Mouse (Mus musculus): ENCODE results near the gene Ikzf5.
A peak's percentile ranks its signal among the peaks of the same experiment; 100 is the strongest.
"Not testable (repeated sequence)": the region's sequence is repeated elsewhere in the genome, so short reads cannot be mapped to it uniquely, and the experiment has no call there.

The Ikzf5 gene

DNA sequence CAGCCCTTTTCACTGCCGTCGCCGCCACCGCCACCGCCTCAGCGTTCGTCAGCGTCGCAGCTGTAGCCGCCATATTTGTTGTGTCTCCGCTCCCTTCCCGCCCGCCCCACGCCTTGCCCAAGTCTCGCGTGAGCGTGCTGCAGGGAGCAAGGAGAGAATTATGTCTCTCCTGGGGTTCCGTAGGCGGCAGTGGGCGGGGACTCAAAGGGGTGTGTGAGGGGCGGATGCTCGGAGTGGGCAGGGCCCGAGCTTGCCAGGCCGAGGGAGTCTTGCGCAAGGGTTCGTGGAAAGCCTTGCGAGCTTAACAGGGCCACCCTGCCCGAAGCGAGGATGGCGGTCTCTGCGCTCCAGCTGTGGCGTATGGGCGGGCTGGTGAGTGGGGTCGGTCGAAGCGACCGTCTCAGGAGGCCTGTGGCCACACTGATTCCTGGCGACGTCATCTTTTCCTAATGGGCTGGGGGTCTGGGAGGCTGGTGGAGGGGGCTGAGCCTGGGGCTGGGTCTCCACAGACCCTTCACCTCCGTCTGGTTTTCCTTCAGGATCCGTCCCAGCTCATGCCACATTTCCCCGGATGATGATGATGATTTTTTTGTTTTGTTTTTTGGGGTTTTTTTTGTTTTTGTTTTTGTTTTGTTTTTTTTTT lies at the start of gene Ikzf5, which contains the start of gene Acadsb:
Gene Ikzf5, minus strand, starts transcription at position 106 of the 643 bp plus-strand sequence.
Gene Acadsb, plus strand, starts transcription at position 186 of the 643 bp plus-strand sequence.
- DNase-seq (ENCODE audit: low spot score) = peak; percentile 98

DNA sequence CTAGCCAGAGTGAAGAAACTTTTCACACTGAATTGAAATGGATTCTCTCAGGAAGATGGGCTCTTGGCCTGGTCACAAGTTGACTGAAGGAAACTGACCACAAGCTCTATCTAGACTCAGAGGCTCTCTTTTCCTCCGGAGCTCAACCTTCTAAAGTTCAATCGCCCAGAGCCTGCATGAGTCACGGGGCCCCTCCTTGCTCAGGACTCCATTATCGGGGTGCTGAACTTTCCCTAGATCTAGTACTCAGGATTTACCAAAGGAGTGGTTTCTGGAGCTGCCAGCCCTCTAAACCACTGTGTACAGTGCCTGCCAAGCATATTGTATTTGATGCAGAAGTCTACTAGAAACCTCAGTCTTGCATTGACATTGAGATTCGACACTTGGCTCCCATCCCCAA lies 46.4 kb upstream of the Ikzf5 start:
- DNase-seq (ENCODE audit: low spot score) = no peak

DNA sequence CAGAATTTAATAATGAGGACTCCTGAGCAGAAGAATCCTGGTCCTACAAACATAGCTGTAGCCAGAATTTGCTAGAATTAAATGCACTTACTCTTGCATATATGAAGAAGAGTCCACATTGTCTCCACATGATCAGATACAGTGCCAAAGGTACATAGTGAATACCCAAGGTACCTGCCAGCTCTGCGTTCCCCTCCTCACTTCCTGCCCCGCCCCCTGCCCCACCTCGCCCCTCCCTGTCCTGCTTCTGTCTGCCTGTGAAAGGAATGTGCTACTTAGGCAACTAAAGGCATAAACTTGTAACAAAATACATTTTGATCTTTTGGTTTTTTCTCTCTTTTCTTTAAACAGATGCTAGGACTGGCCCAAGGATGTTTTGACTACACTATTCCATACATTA lies 26.7 kb upstream of the Ikzf5 start:
- DNase-seq (ENCODE audit: low spot score) = no peak

DNA sequence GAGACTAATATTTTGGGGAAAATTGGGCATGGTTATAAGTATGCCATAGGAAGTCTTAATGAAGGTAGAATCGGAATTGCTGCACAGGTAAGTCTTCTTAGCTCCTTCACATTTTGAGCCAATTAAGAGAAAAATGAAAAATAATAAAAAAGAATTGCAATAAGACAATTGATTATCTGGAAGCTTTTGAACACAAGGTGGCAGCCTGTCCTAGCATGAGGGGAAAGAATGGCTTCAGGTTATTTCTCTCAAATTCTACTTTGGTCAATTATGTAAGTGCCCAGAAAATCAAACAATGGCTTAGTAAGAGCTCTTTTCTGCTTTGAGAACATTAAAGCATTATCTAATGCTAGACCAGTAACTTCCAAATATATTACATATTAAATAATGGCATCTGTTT lies 24.0 kb upstream of the Ikzf5 start:
- DNase-seq (ENCODE audit: low spot score) = no peak

DNA sequence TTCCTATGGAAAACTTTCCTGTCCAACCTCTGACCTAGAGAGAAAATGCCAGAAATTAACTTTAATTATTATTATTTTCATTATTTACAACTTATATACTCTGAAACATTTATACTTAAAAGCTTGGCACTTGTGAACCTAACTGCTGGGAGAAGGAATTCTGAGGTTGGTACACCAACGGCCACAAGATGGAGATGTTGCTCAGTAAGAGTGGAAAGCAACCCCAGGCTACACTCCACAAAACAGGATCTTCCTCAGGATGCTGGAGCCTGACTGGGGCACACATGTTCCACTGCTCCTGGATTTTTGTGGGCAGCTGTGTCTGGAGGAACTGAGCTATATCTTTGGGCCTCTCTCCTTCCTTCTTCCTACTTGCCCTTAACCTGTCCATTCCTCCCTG lies 21.9 kb upstream of the Ikzf5 start:
- peak; percentile 62 for DNase-seq (ENCODE audit: low spot score)

DNA sequence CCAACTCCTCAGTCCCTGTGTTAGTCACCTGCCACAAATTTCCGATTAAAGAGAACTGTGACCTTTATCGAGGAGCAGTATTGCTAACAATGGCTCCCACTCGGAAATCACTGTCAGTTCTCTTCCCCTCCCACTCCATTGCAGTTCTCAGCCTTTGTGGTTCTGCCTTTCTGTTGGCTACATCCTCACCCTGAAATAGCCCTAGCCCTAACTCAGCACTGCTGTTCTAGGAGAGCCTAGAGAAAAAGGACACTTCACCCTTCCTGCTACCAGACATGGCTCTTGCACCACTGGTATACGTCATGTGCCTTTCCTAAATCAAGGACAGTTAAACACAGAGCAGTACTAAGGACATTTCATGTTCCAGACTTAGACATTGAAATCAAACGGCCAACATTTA lies 17.0 kb upstream of the Ikzf5 start:
- DNase-seq (ENCODE audit: low spot score) = no peak

DNA sequence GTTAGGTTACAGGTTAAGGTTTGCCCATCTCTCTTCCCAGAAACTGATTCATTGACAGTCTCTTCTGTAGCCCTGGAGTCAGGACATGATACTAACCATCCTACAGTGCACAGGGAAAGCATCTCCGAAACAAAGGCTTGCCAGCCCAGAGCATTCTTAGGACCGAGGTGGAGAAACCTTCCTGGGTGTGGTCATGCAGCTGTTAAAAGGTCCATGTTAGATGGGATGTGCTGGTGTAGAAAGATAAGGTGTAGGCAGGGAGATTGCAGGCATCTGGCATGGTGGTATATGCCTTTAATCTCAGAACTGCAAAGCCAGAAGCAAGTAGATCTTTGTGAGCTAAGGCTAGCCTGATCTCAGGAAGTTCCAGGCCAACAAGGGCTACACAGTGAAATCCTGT lies 14.6 kb upstream of the Ikzf5 start:
- no peak for DNase-seq (ENCODE audit: low spot score)

DNA sequence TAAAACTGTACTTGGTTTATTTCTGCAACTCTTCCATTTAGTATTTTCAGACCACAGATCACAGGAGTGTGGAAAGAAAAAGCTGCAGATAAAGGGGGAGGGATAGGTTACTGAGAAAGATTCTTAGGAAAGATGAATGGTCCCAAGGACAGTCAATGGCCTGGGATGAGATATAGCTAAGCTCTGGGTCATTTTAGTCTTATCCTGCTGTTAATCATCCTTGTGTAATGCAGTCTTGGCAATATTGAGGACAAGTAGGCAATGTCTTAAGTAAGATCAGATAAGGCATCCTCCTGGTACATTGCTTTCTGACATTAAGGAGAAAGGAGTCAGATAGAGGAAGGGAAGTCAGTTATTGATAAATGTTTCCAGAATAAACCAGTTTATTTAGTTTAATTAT lies 7.3 kb upstream of the Ikzf5 start:
- no peak for DNase-seq (ENCODE audit: low spot score)

DNA sequence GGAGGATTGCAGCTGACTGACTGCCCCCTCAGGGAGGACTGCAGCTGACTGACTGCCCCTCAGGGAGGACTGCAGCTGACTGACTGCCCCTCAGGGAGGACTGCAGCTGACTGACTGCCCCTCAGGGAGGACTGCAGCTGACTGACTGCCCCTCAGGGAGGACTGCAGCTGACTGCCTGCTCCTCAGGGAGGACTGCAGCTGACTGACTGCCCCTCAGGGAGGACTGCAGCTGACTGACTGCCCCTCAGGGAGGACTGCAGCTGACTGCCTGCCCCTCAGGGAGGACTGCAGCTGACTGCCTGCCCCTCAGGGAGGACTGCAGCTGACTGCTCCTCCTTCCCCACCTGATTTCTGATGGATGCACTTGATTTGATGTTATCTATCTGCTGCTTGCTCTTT lies 6.4 kb upstream of the Ikzf5 start:
- DNase-seq (ENCODE audit: low spot score) = not testable (repeated sequence)

DNA sequence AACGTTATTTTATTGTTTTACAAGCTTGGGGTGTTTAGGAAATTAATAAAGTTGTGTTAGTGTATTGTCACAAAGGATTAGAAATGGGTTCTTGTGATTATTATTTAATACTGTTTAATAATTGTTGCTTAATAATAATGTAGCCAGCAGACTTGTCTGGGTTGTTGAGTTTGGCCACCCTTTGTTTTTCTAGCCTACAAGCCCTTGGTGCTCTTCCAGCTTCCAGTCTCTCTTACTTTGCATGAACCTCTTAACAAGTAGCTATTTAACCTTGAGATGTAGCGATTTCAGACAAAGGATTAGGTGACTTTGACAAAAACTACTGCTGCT lies 1.6 kb upstream of the Ikzf5 start:
- DNase-seq (ENCODE audit: low spot score) = no peak

DNA sequence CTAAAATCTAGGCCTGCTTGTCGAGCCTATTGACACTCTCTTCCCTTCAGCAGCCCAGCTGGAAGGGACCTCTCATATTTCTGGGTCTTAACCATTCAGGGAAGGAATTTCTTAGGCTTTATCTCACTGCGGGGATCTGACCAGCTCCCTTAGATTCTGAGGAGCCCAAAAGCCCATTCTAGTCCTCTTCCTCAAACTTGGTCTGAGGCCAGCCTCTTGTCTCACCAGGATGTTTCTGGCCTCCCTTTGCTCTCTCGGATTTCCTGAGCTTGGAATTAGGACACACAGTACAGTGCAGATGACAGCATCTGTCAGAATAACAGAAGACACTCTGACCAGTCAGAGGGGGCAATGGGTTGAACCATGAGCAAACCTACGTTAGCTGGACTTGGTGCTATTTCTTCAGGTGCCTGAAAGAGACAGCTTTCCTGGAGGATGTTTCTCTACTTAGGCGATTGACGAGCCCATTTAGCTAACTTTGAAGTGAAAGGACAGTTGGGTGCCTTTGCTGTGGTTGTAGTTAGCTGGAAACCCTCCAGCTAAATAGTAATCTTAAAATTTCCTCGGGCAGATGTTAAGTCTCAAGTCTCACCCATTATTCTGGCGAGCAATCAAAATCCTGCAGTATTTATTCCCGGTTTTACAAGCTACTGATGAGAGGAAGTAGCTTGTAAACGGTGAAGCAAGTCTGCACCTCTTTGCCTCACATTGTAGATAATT lies 1.1 kb upstream of the Ikzf5 start:
- peak; percentile 33 for DNase-seq (ENCODE audit: low spot score)

DNA sequence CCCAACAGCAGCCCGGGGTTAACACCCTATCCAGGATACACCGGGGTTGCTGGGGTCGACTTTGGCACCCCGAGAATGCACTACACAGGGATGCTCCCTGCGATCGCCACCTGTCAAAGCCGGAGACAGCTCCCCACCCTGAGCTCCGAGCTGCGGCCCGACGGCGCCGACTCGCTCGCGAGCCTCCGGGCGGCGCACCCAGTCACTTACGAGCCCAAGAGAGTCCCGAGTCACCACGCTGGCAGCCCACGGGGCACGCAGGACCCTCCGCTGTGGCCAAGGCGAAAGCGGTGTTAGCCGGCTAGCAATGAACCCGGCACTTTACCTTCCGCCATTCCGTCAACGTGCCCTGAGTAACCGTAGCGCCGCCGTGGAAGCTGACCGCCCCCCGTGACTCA lies 334 bp downstream of the Ikzf5 start:
- DNase-seq (ENCODE audit: low spot score) = peak; percentile 60

DNA sequence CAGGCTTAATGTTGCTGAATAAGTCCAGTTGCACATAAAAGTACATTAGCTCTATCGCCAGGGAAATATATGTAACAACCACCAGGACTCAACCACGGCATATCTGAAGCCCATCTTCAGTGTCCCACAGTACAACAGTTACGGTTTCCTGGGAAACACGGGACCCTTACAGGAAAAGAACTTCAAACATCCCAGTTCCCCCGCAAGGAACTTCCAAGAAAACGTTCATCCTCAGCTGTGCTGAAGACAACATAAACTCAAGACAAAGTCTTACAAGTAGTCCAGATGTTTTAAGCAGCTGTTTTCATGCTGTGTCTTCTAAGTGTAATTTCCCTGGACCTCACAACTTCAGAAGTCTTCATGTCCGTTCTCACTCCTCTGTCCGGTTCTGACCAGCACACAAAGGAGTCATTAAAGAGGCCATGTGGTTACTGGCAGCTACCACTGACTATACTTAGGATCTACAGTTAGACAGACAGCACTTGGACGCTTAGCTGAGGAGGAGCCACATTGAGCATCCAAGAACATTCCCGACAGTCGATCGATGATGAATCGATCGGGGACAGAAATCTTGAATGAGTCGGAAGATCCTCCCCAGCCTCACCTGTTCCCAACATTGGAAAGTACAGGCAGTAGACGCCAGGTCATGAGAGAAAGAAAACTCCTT lies 867 bp downstream of the Ikzf5 start:
- peak; percentile 49 for DNase-seq (ENCODE audit: low spot score)

DNA sequence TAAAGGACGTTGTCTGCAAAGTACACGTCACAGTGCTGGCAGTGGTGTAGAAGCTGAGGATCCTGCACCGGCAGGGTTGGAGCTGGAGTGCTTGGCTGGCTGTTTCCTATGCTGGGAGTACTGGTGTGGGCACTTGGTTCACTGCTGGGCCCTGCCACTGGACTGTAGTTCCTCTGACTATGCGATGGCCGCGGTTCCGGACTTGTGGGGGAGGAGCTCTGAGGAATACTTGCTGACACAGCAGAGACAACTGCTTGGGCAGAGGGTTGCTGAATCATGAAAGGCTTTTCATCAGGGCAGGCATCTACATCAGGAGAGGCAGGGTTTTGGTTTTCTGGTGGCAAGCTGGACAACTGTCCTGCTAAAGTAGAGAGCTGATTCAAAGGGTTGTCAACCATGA lies 18.6 kb downstream of the Ikzf5 start:
- DNase-seq (ENCODE audit: low spot score) = not testable (repeated sequence)

DNA sequence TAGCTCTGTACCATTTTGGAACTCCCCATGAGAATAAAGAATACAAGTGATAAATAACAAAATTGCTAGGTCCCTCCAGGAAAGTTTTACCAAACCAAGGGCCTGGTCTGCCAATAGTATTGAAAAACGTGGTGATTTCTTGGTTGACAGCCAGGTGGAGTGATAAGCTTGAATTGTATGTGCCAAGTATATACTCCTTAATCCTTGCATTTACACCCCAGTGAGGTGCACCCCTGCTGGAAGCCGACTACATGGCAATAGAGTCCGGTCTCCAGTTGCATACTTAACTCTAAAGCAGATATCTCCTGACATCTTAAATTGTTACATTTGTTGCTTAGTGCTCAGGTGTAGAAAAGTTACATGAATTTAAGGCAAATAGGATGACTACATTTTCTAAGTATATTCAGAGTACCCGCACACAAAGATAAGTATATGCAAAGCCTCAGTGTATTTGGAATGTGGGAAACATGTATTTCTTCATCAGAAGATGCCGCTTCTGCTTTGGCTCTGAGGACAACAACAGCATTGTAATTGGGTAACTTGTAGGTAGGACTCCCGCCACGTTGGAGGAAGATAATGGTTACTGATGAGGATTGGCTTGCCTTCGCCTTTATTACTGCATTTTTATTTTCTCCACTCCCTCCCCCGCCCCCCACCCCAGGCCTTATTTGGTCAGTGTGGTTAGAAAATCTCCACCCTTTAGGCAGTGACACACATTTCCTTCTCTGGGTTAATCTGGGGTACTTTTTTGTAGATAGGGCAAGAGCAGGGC lies 38.3 kb downstream of the Ikzf5 start:
- DNase-seq (ENCODE audit: low spot score) = peak; percentile 29

DNA sequence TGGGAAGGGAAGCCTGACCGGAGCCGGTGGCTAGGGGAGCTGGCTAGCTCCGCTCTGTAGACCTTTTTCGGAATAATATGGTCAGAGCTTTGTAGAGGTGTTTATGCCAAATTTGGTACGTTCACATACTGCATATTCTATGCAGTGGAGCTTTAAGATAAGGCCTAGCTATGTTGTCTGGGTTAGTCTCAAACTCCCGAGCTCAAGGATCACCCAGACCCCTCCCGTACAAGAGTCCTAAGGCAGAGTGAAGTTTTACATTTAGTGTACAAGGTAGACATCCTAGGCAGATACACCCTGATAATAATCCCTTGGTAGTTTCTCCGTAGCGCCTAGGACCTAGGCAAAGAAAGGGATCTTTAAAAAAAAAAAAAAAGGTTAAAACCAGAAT lies 38.9 kb downstream of the Ikzf5 start:
- peak; percentile 17 for DNase-seq (ENCODE audit: low spot score)

DNA sequence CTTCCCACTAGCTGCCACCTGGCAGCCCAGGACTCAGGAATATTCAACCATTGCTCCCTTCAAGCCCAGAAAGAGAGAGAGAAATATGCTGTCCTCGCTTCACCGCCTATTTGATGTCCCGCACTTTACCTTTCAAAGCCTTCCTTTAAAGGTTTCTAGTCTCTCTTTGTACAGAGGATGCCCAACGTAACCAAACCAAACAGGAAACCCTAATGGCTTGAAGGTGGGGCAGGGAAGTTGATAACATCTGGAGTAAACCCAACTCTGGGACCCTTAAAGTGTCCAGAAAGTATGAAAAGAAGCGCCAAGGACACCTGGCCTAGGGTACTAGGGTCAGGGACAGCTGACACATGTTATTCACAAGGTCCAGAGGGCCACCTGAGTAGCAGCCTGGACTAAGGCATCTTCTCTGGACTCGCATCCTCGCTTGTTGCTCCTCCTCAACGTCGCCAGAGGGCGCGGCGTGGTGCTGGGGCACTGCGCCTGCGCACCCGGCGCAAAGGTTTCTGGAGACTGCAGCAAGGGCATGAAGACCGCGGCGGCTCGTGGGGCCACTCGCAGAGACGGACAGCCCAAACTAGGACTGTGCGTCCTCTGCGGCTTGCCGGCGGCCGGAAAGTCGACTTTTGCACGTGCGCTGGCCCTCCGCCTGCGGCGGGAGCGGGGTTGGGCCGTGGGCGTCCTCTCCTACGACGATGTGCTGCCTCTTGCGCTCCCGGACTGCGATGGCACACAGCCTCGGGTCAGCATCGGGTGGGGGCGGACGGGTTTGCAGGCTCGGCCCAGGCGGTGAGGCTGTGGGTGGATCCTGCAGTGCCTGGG lies 39.5 kb downstream of the Ikzf5 start, which contains the start of gene Pstk:
Gene Pstk, plus strand, starts transcription at position 494 of the 822 bp plus-strand sequence.
- DNase-seq (ENCODE audit: low spot score) = peak; percentile 92

DNA sequence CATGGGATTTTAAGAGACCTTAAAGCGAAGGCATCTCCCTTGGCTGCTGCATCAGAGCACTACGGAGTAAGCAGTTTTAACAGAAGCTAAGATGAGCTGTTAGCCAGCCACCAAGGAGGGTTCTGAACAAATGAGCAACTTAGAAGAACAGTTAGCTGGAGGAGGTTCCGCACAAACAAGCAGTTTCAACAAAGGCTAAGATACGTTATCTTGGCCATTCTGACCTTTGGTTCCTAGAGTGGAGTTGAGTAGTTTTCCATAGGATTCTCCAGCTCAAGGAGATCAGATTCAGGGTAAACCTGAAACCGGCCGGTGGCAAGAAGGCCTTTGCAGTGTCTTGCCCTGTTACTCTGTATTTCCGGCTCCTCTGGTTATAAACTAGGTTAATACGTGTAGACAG lies 46.2 kb downstream of the Ikzf5 start:
- DNase-seq (ENCODE audit: low spot score) = no peak

DNA sequence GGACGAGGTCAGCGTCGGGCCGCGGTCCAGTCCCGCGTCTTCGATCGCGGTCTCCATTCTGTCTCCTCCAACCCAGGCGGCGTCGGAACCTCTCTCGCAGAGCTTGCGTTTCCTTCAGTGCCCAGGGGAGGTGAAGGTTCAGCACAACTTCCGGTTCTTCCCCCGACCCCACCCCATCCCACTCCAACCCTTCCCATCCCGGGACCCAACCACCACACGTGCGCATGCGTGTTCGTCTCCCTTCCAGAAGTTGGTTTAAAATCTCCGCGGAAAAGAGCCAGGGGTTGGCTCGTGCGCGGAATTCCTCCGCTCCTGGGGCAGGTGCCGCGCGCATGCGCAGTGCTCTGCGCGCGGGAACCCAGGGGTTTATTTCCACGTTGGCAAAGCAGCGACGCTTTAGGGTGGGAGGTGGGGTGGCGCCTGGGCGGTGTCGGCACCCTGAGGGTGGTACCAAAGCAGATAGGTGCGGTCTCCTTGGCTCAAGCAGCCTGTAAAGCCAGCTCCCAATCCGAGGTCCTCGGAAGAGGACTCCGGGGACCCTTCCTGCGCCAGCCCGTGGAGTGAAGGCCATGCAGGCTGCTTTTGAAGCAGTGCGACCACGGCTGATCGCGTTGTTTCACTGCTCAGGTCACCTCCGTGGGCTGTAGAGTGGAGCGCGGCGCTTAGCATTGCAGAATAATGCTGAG lies 47.6 kb downstream of the Ikzf5 start, which contains the start of gene 2310057M21Rik:
Gene 2310057M21Rik, minus strand, starts transcription at position 145 of the 686 bp plus-strand sequence.
- peak; percentile 98 for DNase-seq (ENCODE audit: low spot score)

DNA sequence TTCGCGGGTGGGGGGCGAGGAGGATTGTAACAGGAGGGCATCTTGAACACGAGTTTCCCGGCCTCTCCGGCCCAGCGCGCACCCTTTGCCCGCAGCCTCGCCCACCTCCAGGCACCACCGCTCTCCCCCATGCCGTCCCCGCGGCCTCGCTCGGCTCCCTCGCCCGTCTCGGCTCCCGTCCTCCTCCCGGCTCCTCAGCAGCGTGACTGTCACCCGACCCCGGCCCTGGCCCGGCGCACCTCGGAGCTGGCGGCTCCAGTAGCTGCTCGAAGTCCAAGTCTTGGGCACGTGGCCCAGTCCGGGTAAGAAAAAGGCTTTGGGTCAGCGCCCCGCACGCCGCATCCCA lies 48.1 kb downstream of the Ikzf5 start:
- no peak for DNase-seq (ENCODE audit: low spot score)

DNA sequence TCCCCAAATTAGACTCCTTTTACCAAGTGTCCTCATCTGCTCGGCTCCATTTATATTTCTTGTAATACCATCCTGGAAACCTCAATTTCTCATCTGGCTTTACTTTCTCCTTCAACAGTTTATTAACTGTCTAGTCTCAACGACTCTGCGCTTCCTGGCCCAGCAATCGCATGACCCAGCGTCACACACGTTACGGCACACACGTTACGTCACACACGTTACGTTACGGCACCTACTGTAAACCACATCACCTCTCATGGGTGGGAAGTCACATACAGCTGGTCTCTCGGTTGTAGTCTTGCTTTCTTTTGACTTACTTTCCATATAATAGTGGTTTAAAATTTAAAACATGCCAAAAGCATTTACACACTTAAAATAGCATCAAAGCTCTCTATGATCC lies 54.2 kb downstream of the Ikzf5 start:
- DNase-seq (ENCODE audit: low spot score) = no peak
